Mouse (Mus musculus) stomach, embryonic 16.5 days (tissue): ENCODE results near the gene Fat3. TPM values are rescaled to one million over a fixed set of nuclear protein-coding genes. Genes with fewer than 3 reads are reported as not detected.

Experiments used
- ATAC-seq: fragments of 200-750 bp; cut with Nextera tagmentation; 2 replicates; pipeline ENCODE4 v1.8.0; 2017; ENCODE audit warnings: moderate number of reproducible peaks, moderate TSS enrichment; ENCODE audit not compliant: insufficient read depth, low FRiP score
- H3K27ac ChIP-seq: fragments of 300-500 bp; sonication (generic); 2 replicates; pipeline ENCODE4 v1.5.1; 2014; ENCODE audit warnings: low read length
- H3K27me3 ChIP-seq: fragments of 300-500 bp; sonication (generic); 2 replicates; pipeline ENCODE4 v1.6.1; 2014; ENCODE audit warnings: low read length, control low read depth, mixed read lengths; ENCODE audit not compliant: control insufficient read depth, insufficient read depth
- H3K36me3 ChIP-seq: fragments of 300-500 bp; sonication (generic); 2 replicates; pipeline ENCODE4 v1.6.1; 2014; ENCODE audit warnings: low read length; ENCODE audit not compliant: control insufficient read depth, insufficient read depth
- H3K4me1 ChIP-seq: fragments of 300-500 bp; sonication (generic); 2 replicates; pipeline ENCODE4 v1.6.1; 2014; ENCODE audit warnings: low read length, control low read depth, mixed read lengths; ENCODE audit not compliant: control insufficient read depth, insufficient read depth
- H3K4me2 ChIP-seq: fragments of 300-500 bp; sonication (generic); 2 replicates; pipeline ENCODE4 v1.6.1; 2014; ENCODE audit warnings: low read depth, low read length, mixed read lengths
- H3K4me3 ChIP-seq: fragments of 300-500 bp; sonication (generic); replicated peaks from 2 replicates; pipeline ENCODE4 v1.5.1; 2014; ENCODE audit warnings: mild to moderate bottlenecking, low read length
- H3K9ac ChIP-seq: fragments of 300-500 bp; sonication (generic); 2 replicates; pipeline ENCODE4 v1.6.1; 2014; ENCODE audit warnings: low read length
- H3K9me3 ChIP-seq: fragments of 300-500 bp; sonication (generic); replicated peaks from 2 replicates; pipeline ENCODE4 v1.6.1; 2016; ENCODE audit warnings: low read length, control low read depth; ENCODE audit not compliant: control insufficient read depth
- WGBS: fragments of 180-500 bp; shearing (Covaris S2); extraction: QIAGEN DNeasy Blood & Tissue Kit; methylation state at CpG from one replicate; pipeline ENCODE4 v1.1.7; 2014; 5-methylcytosine and 5-hydroxymethylcytosine counted together
- polyA plus RNA-seq: library from polyadenylated mRNA; unstranded; fragments of >200 nt; fragmentation: Nextera tagmentation; extraction: Ambion mirVana; gene quantifications from 2 replicates; pipeline ENCODE4 v1.2.1, GENCODE M21; 2015

Fat3 gene
- polyA plus RNA-seq, 1 experiment from 2014 or later: 1.2 TPM

- Histone ChIP-seq H3K27me3 (no peaks in the 10 kb centered on the region), H3K27ac (no peak overlapping the region), H3K4me3 (no peak overlapping the region), H3K4me1 (peaks cover 13% of the 10 kb centered on the region), H3K36me3 (no peaks in the 10 kb centered on the region), H3K4me2 (no peak overlapping the region), H3K9ac (no peak overlapping the region), H3K9me3 (no peaks in the 10 kb centered on the region)
- whole genome bisulfite sequencing: 55% methylated on average over 1 of the region's 1 CpGs
- ATAC-seq: no peak
Observed at GRCm38 (mm10) chr9:16213324-16213723, 287.8 kb downstream of the Fat3 start.

- Histone ChIP-seq H3K9me3 (no peaks in the 10 kb centered on the region), H3K27ac (no peak overlapping the region), H3K4me2 (no peak overlapping the region), H3K27me3 (no peaks in the 10 kb centered on the region), H3K4me1 (peaks cover 13% of the 10 kb centered on the region), H3K4me3 (no peak overlapping the region), H3K36me3 (no peaks in the 10 kb centered on the region), H3K9ac (no peak overlapping the region)
- WGBS: 52% methylated on average over 3 of the region's 3 CpGs
- ATAC-seq: no peak
Observed at GRCm38 (mm10) chr9:16212628-16213027, 288.5 kb downstream of the Fat3 start.

- no peak overlapping the region for H3K27ac ChIP-seq
- no peak overlapping the region for H3K4me2 ChIP-seq
- no peak overlapping the region for H3K4me3 ChIP-seq
- 76% methylated on average over 4 of the region's 4 CpGs for WGBS
- no peaks in the 10 kb centered on the region for H3K36me3 ChIP-seq
- no peaks in the 10 kb centered on the region for H3K9me3 ChIP-seq
- H3K27me3 ChIP-seq: no peaks in the 10 kb centered on the region
- H3K4me1 ChIP-seq: peaks cover 13% of the 10 kb centered on the region
- H3K9ac ChIP-seq: no peak overlapping the region
- no peak for ATAC-seq
Observed at GRCm38 (mm10) chr9:16212163-16212562, 288.9 kb downstream of the Fat3 start.

- Histone ChIP-seq H3K9ac (no peak overlapping the region), H3K36me3 (no peaks in the 10 kb centered on the region), H3K27me3 (no peaks in the 10 kb centered on the region), H3K27ac (no peak overlapping the region), H3K9me3 (no peaks in the 10 kb centered on the region), H3K4me2 (no peak overlapping the region), H3K4me3 (no peak overlapping the region), H3K4me1 (peaks cover 13% of the 10 kb centered on the region)
- ATAC-seq: no peak
- 59% methylated on average over 3 of the region's 3 CpGs for WGBS
Observed at GRCm38 (mm10) chr9:16211468-16211867, 289.6 kb downstream of the Fat3 start.

GRCm38 (mm10) chr9:16202296-16202695, 298.8 kb downstream of the Fat3 start:
- H3K27me3 ChIP-seq: no peaks in the 10 kb centered on the region
- WGBS: 65% methylated on average over 6 of the region's 6 CpGs
- no peak overlapping the region for H3K4me2 ChIP-seq
- no peaks in the 10 kb centered on the region for H3K4me1 ChIP-seq
- no peak for ATAC-seq
- no peak overlapping the region for H3K27ac ChIP-seq
- no peaks in the 10 kb centered on the region for H3K36me3 ChIP-seq
- no peaks in the 10 kb centered on the region for H3K9me3 ChIP-seq
- no peak overlapping the region for H3K9ac ChIP-seq
- no peak overlapping the region for H3K4me3 ChIP-seq

GRCm38 (mm10) chr9:16200948-16201347, 300.1 kb downstream of the Fat3 start:
- no peak overlapping the region for H3K27ac ChIP-seq
- H3K4me2 ChIP-seq: no peak overlapping the region
- no peak overlapping the region for H3K9ac ChIP-seq
- no peaks in the 10 kb centered on the region for H3K4me1 ChIP-seq
- H3K27me3 ChIP-seq: no peaks in the 10 kb centered on the region
- H3K36me3 ChIP-seq: no peaks in the 10 kb centered on the region
- H3K4me3 ChIP-seq: no peak overlapping the region
- WGBS: 71% methylated on average over 1 of the region's 1 CpGs
- H3K9me3 ChIP-seq: no peaks in the 10 kb centered on the region
- no peak for ATAC-seq

- 88% methylated on average over 1 of the region's 1 CpGs for WGBS
- Histone ChIP-seq H3K9ac (no peak overlapping the region), H3K27ac (no peak overlapping the region), H3K4me3 (no peak overlapping the region), H3K27me3 (no peaks in the 10 kb centered on the region), H3K4me1 (no peaks in the 10 kb centered on the region), H3K36me3 (no peaks in the 10 kb centered on the region), H3K9me3 (no peaks in the 10 kb centered on the region), H3K4me2 (no peak overlapping the region)
- no peak for ATAC-seq
Observed at GRCm38 (mm10) chr9:16186461-16186860, 314.6 kb downstream of the Fat3 start.

- Histone ChIP-seq H3K36me3 (no peaks in the 10 kb centered on the region), H3K4me2 (no peak overlapping the region), H3K27ac (no peak overlapping the region), H3K4me1 (no peaks in the 10 kb centered on the region; the same call in 1 of the 2 replicates), H3K9ac (no peak overlapping the region), H3K9me3 (no peaks in the 10 kb centered on the region), H3K4me3 (no peak overlapping the region), H3K27me3 (no peaks in the 10 kb centered on the region)
- ATAC-seq: no peak
- WGBS: 81% methylated on average over 4 of the region's 4 CpGs
Observed at GRCm38 (mm10) chr9:16169238-16169637, 331.8 kb downstream of the Fat3 start.

- H3K27ac ChIP-seq: no peak overlapping the region
Observed at GRCm38 (mm10) chr9:16168051-16168450, 333.0 kb downstream of the Fat3 start.

GRCm38 (mm10) chr9:16159366-16159765, 341.7 kb downstream of the Fat3 start:
- Histone ChIP-seq H3K9me3 (no peaks in the 10 kb centered on the region), H3K36me3 (no peaks in the 10 kb centered on the region), H3K4me2 (no peak overlapping the region), H3K4me1 (no peaks in the 10 kb centered on the region), H3K27me3 (no peaks in the 10 kb centered on the region), H3K4me3 (no peak overlapping the region), H3K27ac (no peak overlapping the region), H3K9ac (no peak overlapping the region)
- WGBS: 94% methylated on average over 5 of the region's 5 CpGs
- ATAC-seq: no peak

More at GRCm38 (mm10) chr9:16168051-16168450, 333.0 kb downstream of the Fat3 start:
- no peak for ATAC-seq
- Histone ChIP-seq H3K9ac (no peak overlapping the region), H3K9me3 (no peaks in the 10 kb centered on the region), H3K4me1 (no peaks in the 10 kb centered on the region; the same call in 1 of the 2 replicates), H3K4me3 (no peak overlapping the region), H3K36me3 (no peaks in the 10 kb centered on the region), H3K4me2 (no peak overlapping the region), H3K27me3 (no peaks in the 10 kb centered on the region)
- 48% methylated on average over 2 of the region's 2 CpGs for WGBS
